Mouse (Mus musculus): ENCODE results near the gene Galnt17. TPM values are rescaled to one million over a fixed set of nuclear protein-coding genes. Genes with fewer than 3 reads are reported as not detected.
A peak's percentile ranks its signal among the peaks of the same experiment; 100 is the strongest.

The Galnt17 gene
- total RNA-seq (2014; rRNA removed) (16.7 and 27.0 TPM in 2 replicates), polyA plus RNA-seq (2015; fragmentation: Nextera tagmentation; extraction: Ambion mirVana) (4.0 and 4.8 TPM in 2 replicates)

DNA sequence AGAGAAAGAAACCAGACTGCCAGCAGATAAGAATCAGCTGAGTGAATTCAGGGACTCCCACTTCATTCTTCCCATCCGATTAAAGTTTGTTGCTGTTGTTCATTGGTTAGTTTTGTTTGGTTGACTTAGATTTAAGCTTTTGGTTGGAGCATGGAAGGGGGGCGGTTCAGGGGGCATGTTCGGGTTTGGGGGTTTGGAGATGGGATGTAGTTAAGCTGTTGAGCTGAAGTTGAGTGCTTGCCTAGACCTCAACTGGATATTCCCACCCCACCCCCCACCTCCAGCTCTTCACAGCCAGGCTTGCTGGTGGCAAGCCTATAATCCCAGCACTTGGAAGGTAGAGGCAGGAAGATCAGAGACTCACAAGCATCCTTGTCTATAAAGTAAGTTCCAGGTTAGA is at the start of gene Galnt17:
Gene Galnt17, minus strand, starts transcription at position 101 of the 400 bp plus-strand sequence.
- H3K27me3 ChIP-seq (ENCODE audit: insufficient read depth, low read length): no peaks in the 10 kb centered on the region
- H3K9me3 ChIP-seq (ENCODE audit: low read length): no peaks in the 10 kb centered on the region
- peak within 1 kb of the TSS; percentile 76 for H3K27ac ChIP-seq (ENCODE audit: low read depth, low read length)
- no peaks in the 10 kb centered on the region; the same call in 1 of the 2 replicates for H3K4me1 ChIP-seq (ENCODE audit: insufficient read depth, low read length)
- TF ChIP-seq CTCF (IDR thresholded peaks at IDR 0.05): no peak
- H3K9ac ChIP-seq (replicated peaks; ENCODE audit: low read length, poor library complexity, severe bottlenecking): peak within 1 kb of the TSS; percentile 74
- H3K36me3 ChIP-seq (ENCODE audit: insufficient read depth, low read length): no peaks in the 10 kb centered on the region
- peak within 1 kb of the TSS; percentile 82 for H3K4me2 ChIP-seq (ENCODE audit: low read depth, low read length, poor library complexity, severe bottlenecking)
- ATAC-seq (ENCODE audit: low FRiP score) (no peak), DNase-seq (ENCODE audit: low spot score) (no peak)
- H3K4me3 ChIP-seq (ENCODE audit: low read depth, low read length): peak within 1 kb of the TSS; percentile 73
- 44% methylated on average over 3 of the region's 3 CpGs for WGBS

- no peaks in the 10 kb centered on the region for H3K36me3 ChIP-seq (ENCODE audit: insufficient read depth, low read length)
- H3K27me3 ChIP-seq (ENCODE audit: insufficient read depth, low read length): no peaks in the 10 kb centered on the region
- no peaks in the 10 kb centered on the region for H3K4me1 ChIP-seq (ENCODE audit: insufficient read depth, low read length)
- no peak overlapping the region for H3K4me2 ChIP-seq (ENCODE audit: low read depth, low read length, poor library complexity, severe bottlenecking)
- TF ChIP-seq CTCF (IDR thresholded peaks at IDR 0.05): no peak
- H3K9ac ChIP-seq (replicated peaks; ENCODE audit: low read length, poor library complexity, severe bottlenecking): no peak overlapping the region
- no peaks in the 10 kb centered on the region for H3K9me3 ChIP-seq (ENCODE audit: low read length)
- H3K4me3 ChIP-seq (ENCODE audit: low read depth, low read length): no peak overlapping the region
- H3K27ac ChIP-seq (ENCODE audit: low read depth, low read length): no peak overlapping the region
- ATAC-seq (ENCODE audit: low FRiP score) (no peak), DNase-seq (ENCODE audit: low spot score) (no peak)
- WGBS: 68% methylated on average over 8 of the region's 8 CpGs
Observed at GRCm38 (mm10) chr5:131334536-131334935, 26.2 kb upstream of the Galnt17 start.

- DNase-seq (ENCODE audit: low spot score) (no peak), ATAC-seq (ENCODE audit: low FRiP score) (no peak)
- 89% methylated on average over 3 of the region's 3 CpGs for WGBS
- Histone ChIP-seq H3K9me3 (ENCODE audit: low read length) (no peaks in the 10 kb centered on the region), H3K27ac (ENCODE audit: low read depth, low read length) (no peak overlapping the region), H3K36me3 (ENCODE audit: insufficient read depth, low read length) (no peaks in the 10 kb centered on the region), H3K9ac (replicated peaks; ENCODE audit: low read length, poor library complexity, severe bottlenecking) (no peak overlapping the region), H3K27me3 (ENCODE audit: insufficient read depth, low read length) (no peaks in the 10 kb centered on the region), H3K4me1 (ENCODE audit: insufficient read depth, low read length) (no peaks in the 10 kb centered on the region), H3K4me2 (ENCODE audit: low read depth, low read length, poor library complexity, severe bottlenecking) (no peak overlapping the region), H3K4me3 (ENCODE audit: low read depth, low read length) (no peak overlapping the region)
- TF ChIP-seq CTCF (IDR thresholded peaks at IDR 0.05): no peak
Observed at GRCm38 (mm10) chr5:131321286-131321685, 13.0 kb upstream of the Galnt17 start.

DNA sequence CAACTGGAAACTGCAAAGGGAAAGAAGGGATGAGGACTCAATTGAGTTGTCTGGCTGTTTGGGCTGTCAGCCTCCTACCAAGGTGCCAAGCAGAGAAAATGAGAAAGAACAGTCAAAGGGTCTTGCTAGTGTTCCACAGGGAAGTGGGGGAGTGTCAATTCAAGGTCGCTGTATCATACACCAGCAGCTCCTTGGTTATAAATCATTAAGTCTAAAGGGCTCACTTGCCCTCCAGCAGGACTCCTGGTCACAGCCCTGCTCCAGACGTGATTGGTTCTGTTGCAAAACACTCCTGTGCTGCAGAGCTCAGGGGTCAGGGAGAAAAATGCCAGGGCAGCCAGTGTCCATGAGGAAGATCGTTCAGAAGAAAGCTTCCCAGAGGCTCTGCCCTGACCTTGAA is 11.3 kb upstream of the Galnt17 start:
- no peak overlapping the region for H3K4me2 ChIP-seq (ENCODE audit: low read depth, low read length, poor library complexity, severe bottlenecking)
- ATAC-seq (ENCODE audit: low FRiP score): no peak
- H3K4me3 ChIP-seq (ENCODE audit: low read depth, low read length): no peak overlapping the region
- H3K4me1 ChIP-seq (ENCODE audit: insufficient read depth, low read length): no peaks in the 10 kb centered on the region
- 42% methylated on average over 3 of the region's 3 CpGs for WGBS
- H3K27ac ChIP-seq (ENCODE audit: low read depth, low read length): no peak overlapping the region
- no peaks in the 10 kb centered on the region for H3K27me3 ChIP-seq (ENCODE audit: insufficient read depth, low read length)
- no peaks in the 10 kb centered on the region for H3K36me3 ChIP-seq (ENCODE audit: insufficient read depth, low read length)
- no peak overlapping the region for H3K9ac ChIP-seq (replicated peaks; ENCODE audit: low read length, poor library complexity, severe bottlenecking)
- DNase-seq (ENCODE audit: low spot score): no peak
- no peak for TF ChIP-seq CTCF (IDR thresholded peaks at IDR 0.05)
- no peaks in the 10 kb centered on the region for H3K9me3 ChIP-seq (ENCODE audit: low read length)

- H3K4me3 ChIP-seq (ENCODE audit: low read depth, low read length): no peak overlapping the region
- H3K27me3 ChIP-seq (ENCODE audit: insufficient read depth, low read length): no peaks in the 10 kb centered on the region
- 39% methylated on average over 2 of the region's 2 CpGs for WGBS
- no peak overlapping the region for H3K9ac ChIP-seq (replicated peaks; ENCODE audit: low read length, poor library complexity, severe bottlenecking)
- DNase-seq (ENCODE audit: low spot score) (no peak), ATAC-seq (ENCODE audit: low FRiP score) (no peak)
- H3K27ac ChIP-seq (ENCODE audit: low read depth, low read length): no peak overlapping the region
- TF ChIP-seq CTCF (IDR thresholded peaks at IDR 0.05): no peak
- no peaks in the 10 kb centered on the region for H3K9me3 ChIP-seq (ENCODE audit: low read length)
- H3K36me3 ChIP-seq (ENCODE audit: insufficient read depth, low read length): no peaks in the 10 kb centered on the region
- no peak overlapping the region for H3K4me2 ChIP-seq (ENCODE audit: low read depth, low read length, poor library complexity, severe bottlenecking)
- H3K4me1 ChIP-seq (ENCODE audit: insufficient read depth, low read length): no peaks in the 10 kb centered on the region
Observed at GRCm38 (mm10) chr5:131319141-131319540, 10.8 kb upstream of the Galnt17 start.

GRCm38 (mm10) chr5:131315016-131315415 is 6.7 kb upstream of the Galnt17 start:
- no peaks in the 10 kb centered on the region for H3K9me3 ChIP-seq (ENCODE audit: low read length)
- H3K27me3 ChIP-seq (ENCODE audit: insufficient read depth, low read length): no peaks in the 10 kb centered on the region
- WGBS: 68% methylated on average over 4 of the region's 4 CpGs
- no peak for TF ChIP-seq CTCF (IDR thresholded peaks at IDR 0.05)
- H3K9ac ChIP-seq (replicated peaks; ENCODE audit: low read length, poor library complexity, severe bottlenecking): no peak overlapping the region
- no peak overlapping the region for H3K27ac ChIP-seq (ENCODE audit: low read depth, low read length)
- no peaks in the 10 kb centered on the region for H3K4me1 ChIP-seq (ENCODE audit: insufficient read depth, low read length)
- DNase-seq (ENCODE audit: low spot score) (no peak), ATAC-seq (ENCODE audit: low FRiP score) (no peak)
- no peaks in the 10 kb centered on the region for H3K36me3 ChIP-seq (ENCODE audit: insufficient read depth, low read length)
- H3K4me2 ChIP-seq (ENCODE audit: low read depth, low read length, poor library complexity, severe bottlenecking): no peak overlapping the region
- no peak overlapping the region for H3K4me3 ChIP-seq (ENCODE audit: low read depth, low read length)
